Comparison of ENCODE assay signal across 11 mouse cellular contexts in the genomic region with DNA sequence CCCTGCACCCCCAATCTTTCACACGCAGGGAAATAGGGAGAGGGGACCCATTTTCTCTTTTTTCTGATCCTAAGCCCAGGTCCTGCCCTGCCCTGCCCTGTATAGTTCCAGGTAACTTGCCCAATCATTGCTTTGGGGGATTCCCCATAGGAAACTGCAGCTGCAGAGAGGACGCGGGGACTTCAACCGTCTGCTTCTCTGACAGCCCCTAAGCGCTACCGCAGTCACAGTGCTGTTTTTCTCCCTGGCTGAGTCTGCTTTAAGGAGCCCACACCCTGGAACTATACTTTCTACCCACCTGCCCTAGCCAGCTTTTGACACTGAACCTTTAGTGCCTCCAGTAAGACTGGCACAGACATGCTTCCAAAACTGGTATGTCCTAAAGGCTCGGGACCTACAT. TPM values are rescaled to one million over a fixed set of nuclear protein-coding genes. Genes with fewer than 3 reads are reported as not detected.
DNase-seq lines count a peak whose midpoint lies in the region; ATAC-seq and TF ChIP-seq lines count a peak whose summit lies in the region.
"Had no signal": no experiment of that assay in that cellular context is flagged by ENCODE, and none has a peak within 500 bp of the region (broad histone marks: within the 10 kb centered on the region; RNA-seq: fewer than 3 reads in every experiment).

No protein-coding gene starts in this region.

- no peak for ATAC-seq in midbrain, embryonic 13.5 days
- ATAC-seq in midbrain, postnatal 0 days (ENCODE audit: low FRiP score), result no peak
- ATAC-seq in embryonic facial prominence, embryonic 15.5 days (ENCODE audit: insufficient number of reproducible peaks, low FRiP score, low TSS enrichment, low read depth), result no peak
- ATAC-seq in liver, embryonic 15.5 days (ENCODE audit: insufficient read depth), result no peak

- H3K9me3 ChIP-seq in midbrain, embryonic 13.5 days, result no peaks in the 10 kb centered on the region
- H3K9me3 ChIP-seq in midbrain, postnatal 0 days (ENCODE audit: low read length), result no peaks in the 10 kb centered on the region
- no peaks in the 10 kb centered on the region for H3K9me3 ChIP-seq in embryonic facial prominence, embryonic 15.5 days (replicated peaks)
- no peaks in the 10 kb centered on the region for H3K9me3 ChIP-seq in liver, embryonic 15.5 days (replicated peaks)
- H3K9me3 ChIP-seq: embryonic facial prominence, embryonic 12.5 days had no signal

- peaks cover 24% of the 10 kb centered on the region for H3K36me3 ChIP-seq in midbrain, embryonic 13.5 days
- no peaks in the 10 kb centered on the region for H3K36me3 ChIP-seq in midbrain, postnatal 0 days (ENCODE audit: insufficient read depth, low read length)
- peaks cover 24% of the 10 kb centered on the region for H3K36me3 ChIP-seq in embryonic facial prominence, embryonic 15.5 days
- peaks cover 9% of the 10 kb centered on the region; the same call in 1 of the 2 replicates for H3K36me3 ChIP-seq in liver, embryonic 15.5 days (replicated peaks)

- H3K27ac ChIP-seq in midbrain, embryonic 13.5 days, result no peak overlapping the region
- no peak overlapping the region for H3K27ac ChIP-seq in midbrain, postnatal 0 days (ENCODE audit: low read depth, low read length)
- H3K27ac ChIP-seq in embryonic facial prominence, embryonic 15.5 days (replicated peaks), result no peak overlapping the region
- 0 out of 2 replicates have a peak overlapping the region, but pooled peaks have one; percentile 19 for H3K27ac ChIP-seq in liver, embryonic 15.5 days (replicated peaks)
- H3K27ac ChIP-seq: embryonic facial prominence, embryonic 12.5 days had no signal

- peak overlapping the region; percentile 89 for H3K4me2 ChIP-seq in midbrain, embryonic 13.5 days (replicated peaks)
- no peak overlapping the region for H3K4me2 ChIP-seq in midbrain, postnatal 0 days (ENCODE audit: low read depth, low read length, poor library complexity, severe bottlenecking)
- H3K4me2 ChIP-seq in embryonic facial prominence, embryonic 15.5 days (replicated peaks), result 0 out of 2 replicates have a peak overlapping the region, but pooled peaks have one; percentile 4
- H3K4me2 ChIP-seq in liver, embryonic 15.5 days, result peak overlapping the region; percentile 32
- H3K4me2 ChIP-seq: embryonic facial prominence, embryonic 12.5 days had no signal

- 75% methylated on average over 7 of the region's 7 CpGs for WGBS in midbrain, embryonic 13.5 days
- 59% methylated on average over 7 of the region's 7 CpGs for WGBS in midbrain, postnatal 0 days
- WGBS in embryonic facial prominence, embryonic 15.5 days, result 69% methylated on average over 7 of the region's 7 CpGs
- 23% methylated on average over 7 of the region's 7 CpGs for WGBS in liver, embryonic 15.5 days (ENCODE audit: insufficient replicate concordance)

- TF ChIP-seq CTCF in midbrain, postnatal 0 days (IDR thresholded peaks at IDR 0.05), result no peak

- H3K9ac ChIP-seq in midbrain, embryonic 13.5 days (replicated peaks), result no peak overlapping the region
- no peak overlapping the region for H3K9ac ChIP-seq in midbrain, postnatal 0 days (replicated peaks; ENCODE audit: low read length, poor library complexity, severe bottlenecking)
- no peak overlapping the region for H3K9ac ChIP-seq in embryonic facial prominence, embryonic 15.5 days
- H3K9ac ChIP-seq in liver, embryonic 15.5 days, result no peak overlapping the region
- H3K9ac ChIP-seq: embryonic facial prominence, embryonic 12.5 days had no signal

- H3K4me1 ChIP-seq in midbrain, embryonic 13.5 days (replicated peaks), result peaks cover 44% of the 10 kb centered on the region
- peaks cover 7% of the 10 kb centered on the region; the same call in 1 of the 2 replicates for H3K4me1 ChIP-seq in midbrain, postnatal 0 days (ENCODE audit: insufficient read depth, low read length)
- H3K4me1 ChIP-seq in embryonic facial prominence, embryonic 15.5 days, result peaks cover 32% of the 10 kb centered on the region
- H3K4me1 ChIP-seq in liver, embryonic 15.5 days (replicated peaks), result peaks cover 64% of the 10 kb centered on the region

- 0 out of 2 replicates have a peak, but pooled peaks cover 7% of the 10 kb centered on the region for H3K27me3 ChIP-seq in midbrain, embryonic 13.5 days
- 0 out of 2 replicates have a peak, but pooled peaks cover 3% of the 10 kb centered on the region for H3K27me3 ChIP-seq in midbrain, postnatal 0 days (ENCODE audit: insufficient read depth, low read length)
- H3K27me3 ChIP-seq in embryonic facial prominence, embryonic 15.5 days, result no peaks in the 10 kb centered on the region
- no peaks in the 10 kb centered on the region for H3K27me3 ChIP-seq in liver, embryonic 15.5 days
- H3K27me3 ChIP-seq: embryonic facial prominence, embryonic 12.5 days had no signal

- no peak overlapping the region for H3K4me3 ChIP-seq in midbrain, embryonic 13.5 days (replicated peaks)
- H3K4me3 ChIP-seq in midbrain, postnatal 0 days (ENCODE audit: low read depth, low read length), result no peak overlapping the region
- H3K4me3 ChIP-seq in embryonic facial prominence, embryonic 15.5 days (replicated peaks), result no peak overlapping the region
- no peak overlapping the region for H3K4me3 ChIP-seq in liver, embryonic 15.5 days (replicated peaks)
- H3K4me3 ChIP-seq: embryonic facial prominence, embryonic 12.5 days had no signal

- no peak for DNase-seq in midbrain, postnatal 0 days (ENCODE audit: low spot score)
- peak; percentile 60 for DNase-seq in thymus, postnatal 25 days
- DNase-seq in frontal cortex, adult 2 months (ENCODE audit: extremely low spot score in 1 of 2, low spot score in 1 of 2), result no peak
- DNase-seq in kidney, postnatal 36 days, result no peak
- no peak for DNase-seq in layer of hippocampus, adult 18-20 months (ENCODE audit: low spot score in 2 of 2)
- DNase-seq: gastrocnemius, postnatal 36 days; kidney, adult 18-20 months had no signal

RNA-seq across cellular contexts. Expression of a gene that starts 3.9 kb away (rescaled TPM):
- 170 and 190 TPM in 2 replicates for polyA plus RNA-seq in midbrain, embryonic 13.5 days (2015; fragmentation: Nextera tagmentation; extraction: Ambion mirVana)
- total RNA-seq in midbrain, postnatal 0 days (2014; rRNA removed), result 182 and 206 TPM in 2 replicates
- 148 and 171 TPM in 2 replicates for polyA plus RNA-seq in midbrain, postnatal 0 days (2015; fragmentation: Nextera tagmentation; extraction: Ambion mirVana)
- polyA plus RNA-seq in embryonic facial prominence, embryonic 15.5 days (2015; fragmentation: Nextera tagmentation; extraction: Ambion mirVana), result 191 and 194 TPM in 2 replicates
- 208 and 233 TPM in 2 replicates for polyA plus RNA-seq in liver, embryonic 15.5 days (2015; fragmentation: Nextera tagmentation; extraction: Ambion mirVana)
- polyA plus RNA-seq in frontal cortex, adult 2 months (2012; rRNA removed), result 119 and 136 TPM in 2 replicates
- 10 to 100 TPM; 65.4 to 68.8 TPM for total RNA-seq in layer of hippocampus, adult 18-20 months (2021)

RNA-seq across cellular contexts. Expression of a gene that starts 46.4 kb away (rescaled TPM):
- polyA plus RNA-seq in midbrain, embryonic 13.5 days (2015; fragmentation: Nextera tagmentation; extraction: Ambion mirVana), result 15.4 and 15.7 TPM in 2 replicates
- total RNA-seq in midbrain, postnatal 0 days (2014; rRNA removed), result 39.5 and 45.9 TPM in 2 replicates
- 18.1 and 18.7 TPM in 2 replicates for polyA plus RNA-seq in midbrain, postnatal 0 days (2015; fragmentation: Nextera tagmentation; extraction: Ambion mirVana)
- 5.6 and 6.0 TPM in 2 replicates for polyA plus RNA-seq in embryonic facial prominence, embryonic 15.5 days (2015; fragmentation: Nextera tagmentation; extraction: Ambion mirVana)
- polyA plus RNA-seq in liver, embryonic 15.5 days (2015; fragmentation: Nextera tagmentation; extraction: Ambion mirVana), result 1.9 and 2.1 TPM in 2 replicates
- polyA plus RNA-seq in frontal cortex, adult 2 months (2012; rRNA removed), result 17.0 TPM in 2 replicates
- total RNA-seq in layer of hippocampus, adult 18-20 months (2021), result 10 to 100 TPM; 25.8 to 27.0 TPM

RNA-seq across cellular contexts. Expression of a gene that starts 55.7 kb away (rescaled TPM):
- polyA plus RNA-seq in midbrain, embryonic 13.5 days (2015; fragmentation: Nextera tagmentation; extraction: Ambion mirVana), result 8.1 and 9.6 TPM in 2 replicates
- total RNA-seq in midbrain, postnatal 0 days (2014; rRNA removed), result 22.3 and 24.8 TPM in 2 replicates
- polyA plus RNA-seq in midbrain, postnatal 0 days (2015; fragmentation: Nextera tagmentation; extraction: Ambion mirVana), result 36.3 and 40.4 TPM in 2 replicates
- polyA plus RNA-seq in embryonic facial prominence, embryonic 15.5 days (2015; fragmentation: Nextera tagmentation; extraction: Ambion mirVana), result 4.9 and 6.4 TPM in 2 replicates
- 155 and 223 TPM in 2 replicates for polyA plus RNA-seq in liver, embryonic 15.5 days (2015; fragmentation: Nextera tagmentation; extraction: Ambion mirVana)
- polyA plus RNA-seq in frontal cortex, adult 2 months (2012; rRNA removed), result 14.1 and 14.9 TPM in 2 replicates
- total RNA-seq in layer of hippocampus, adult 18-20 months (2021), result 1 to 10 TPM; 7.0 to 8.8 TPM
